Mouse (Mus musculus) ES-E14 (cell line): ENCODE measurements around the gene Ercc4.

Experiments used
- CHD2 ChIP-seq: IDR thresholded peaks from 2 replicates; pipeline ENCODE4 v1.6.1; 2014; ENCODE audit warnings: mild to moderate bottlenecking, low read depth, low read length, inconsistent platforms
- HCFC1 ChIP-seq: IDR thresholded peaks from 2 replicates; pipeline ENCODE4 v1.6.1; 2012; ENCODE audit warnings: low read length, inconsistent platforms, borderline replicate concordance; ENCODE audit not compliant: insufficient read depth
- MAFK ChIP-seq: IDR thresholded peaks from 2 replicates; pipeline ENCODE4 v1.6.1; 2014; ENCODE audit warnings: mild to moderate bottlenecking, low read depth, low read length, inconsistent platforms; ENCODE audit not compliant: insufficient read depth

GRCm38 (mm10) chr16:13199204-13199603 is 89.7 kb downstream of the Ercc4 start:
- no peak for TF ChIP-seq MAFK
- no peak for TF ChIP-seq HCFC1
- no peak for TF ChIP-seq CHD2
